Mouse (Mus musculus) gastrocnemius, adult 8-10 months (tissue): ENCODE results near the gene Pqlc3. TPM values are rescaled to one million over a fixed set of nuclear protein-coding genes. Genes with fewer than 3 reads are reported as not detected.
"Not testable (repeated sequence)": the region's sequence is repeated elsewhere in the genome, so short reads cannot be mapped to it uniquely, and the experiment has no call there.

ENCODE experiments used
- DNase-seq, 2 experiments: peaks; one replicate each; pipeline ENCODE4 v3.0.0; 2022; ENCODE audit warnings: low spot score in 2 of 2
- total RNA-seq, 4 experiments: library from RNA; stranded (reverse); gene quantifications; 2 replicates each; pipeline ENCODE4 v1.2.4; 2022

The Pqlc3 gene
- 1 to 10 TPM in 2 of 4 experiments, under 1 TPM in 2; 0.48 to 2.3 (median 1.0) TPM for total RNA-seq

- peak; percentile 74 to 79 for DNase-seq
Measured at GRCm38 (mm10) chr12:16999739-17000497, at the start of gene Pqlc3. Gene Pqlc3 (minus strand): TSS chr12:17000408.

DNA sequence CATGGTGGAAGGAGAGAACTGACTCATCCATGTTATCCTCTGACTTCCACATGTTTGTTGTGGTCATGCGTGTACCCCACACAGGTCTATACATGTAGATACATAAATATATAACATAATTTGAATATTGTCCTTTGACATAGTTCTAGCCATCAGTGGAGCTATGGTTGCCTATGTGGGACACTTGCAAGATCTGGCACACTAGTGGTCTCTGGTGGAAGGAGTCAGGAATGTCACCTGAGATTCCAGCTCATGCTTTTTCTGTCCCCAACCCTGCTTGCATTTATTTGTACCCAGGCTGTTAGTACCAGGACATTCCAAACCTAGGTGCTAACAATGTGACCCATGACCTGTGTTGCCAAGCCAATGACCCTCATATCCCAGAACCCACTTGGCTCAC is 49.6 kb upstream of the Pqlc3 start:
- DNase-seq, result no peak

- no peak for DNase-seq
Measured at GRCm38 (mm10) chr12:17048979-17049612, 48.9 kb upstream of the Pqlc3 start.

- no peak for DNase-seq
Measured at GRCm38 (mm10) chr12:17043311-17043710, 43.1 kb upstream of the Pqlc3 start.

- DNase-seq, result no peak
Measured at GRCm38 (mm10) chr12:17040567-17040966, 40.4 kb upstream of the Pqlc3 start.

- no peak for DNase-seq
Measured at GRCm38 (mm10) chr12:17039415-17039814, 39.2 kb upstream of the Pqlc3 start.

GRCm38 (mm10) chr12:17038246-17038645 is 38.0 kb upstream of the Pqlc3 start:
- no peak for DNase-seq

GRCm38 (mm10) chr12:17037053-17037610 is 36.9 kb upstream of the Pqlc3 start:
- no peak for DNase-seq

DNA sequence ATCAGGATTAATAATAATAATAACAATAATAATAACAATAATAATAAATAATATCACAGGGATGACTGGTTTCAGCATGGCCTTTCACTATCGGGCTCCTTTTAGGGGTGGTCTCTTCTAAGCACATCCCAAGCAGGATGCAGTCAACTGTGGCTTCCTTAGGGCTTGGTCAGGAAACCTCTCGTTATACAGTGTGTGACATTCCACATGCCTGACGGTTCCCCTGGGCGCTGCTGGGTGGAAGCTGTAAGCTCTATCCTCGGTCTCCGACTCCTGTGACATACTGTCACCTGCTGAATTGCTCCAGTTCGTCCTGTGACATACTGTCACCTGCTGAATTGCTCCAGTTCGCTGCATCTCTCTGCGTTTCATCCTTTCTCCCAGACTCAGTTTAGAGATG is 36.3 kb upstream of the Pqlc3 start:
- DNase-seq, result no peak

GRCm38 (mm10) chr12:17035128-17035527 is 34.9 kb upstream of the Pqlc3 start:
- DNase-seq, result no peak

DNA sequence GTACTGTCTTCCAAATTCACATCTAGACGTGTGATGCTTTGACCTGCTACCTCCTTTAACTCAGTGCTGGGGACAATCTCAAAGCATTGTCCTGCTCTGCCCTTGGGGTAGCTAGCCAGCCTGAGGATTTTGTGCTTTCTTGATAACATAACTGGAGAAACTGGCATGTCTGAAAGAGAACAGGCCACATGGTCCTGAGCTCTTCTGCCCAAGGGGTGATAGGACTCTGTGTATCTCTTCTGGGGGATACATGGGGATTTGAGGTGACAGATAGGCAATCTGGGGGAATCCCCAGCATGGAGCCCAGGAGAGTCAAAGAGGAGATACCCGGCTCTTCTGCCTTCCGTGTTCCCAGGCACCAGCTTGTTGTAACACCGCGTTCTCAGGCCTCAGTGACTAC is 34.5 kb upstream of the Pqlc3 start:
- no peak for DNase-seq

GRCm38 (mm10) chr12:17033464-17033841 is 33.2 kb upstream of the Pqlc3 start:
- no peak for DNase-seq

- peak; percentile 21 to 31 for DNase-seq
Measured at GRCm38 (mm10) chr12:17032694-17033463, 32.7 kb upstream of the Pqlc3 start.

DNA sequence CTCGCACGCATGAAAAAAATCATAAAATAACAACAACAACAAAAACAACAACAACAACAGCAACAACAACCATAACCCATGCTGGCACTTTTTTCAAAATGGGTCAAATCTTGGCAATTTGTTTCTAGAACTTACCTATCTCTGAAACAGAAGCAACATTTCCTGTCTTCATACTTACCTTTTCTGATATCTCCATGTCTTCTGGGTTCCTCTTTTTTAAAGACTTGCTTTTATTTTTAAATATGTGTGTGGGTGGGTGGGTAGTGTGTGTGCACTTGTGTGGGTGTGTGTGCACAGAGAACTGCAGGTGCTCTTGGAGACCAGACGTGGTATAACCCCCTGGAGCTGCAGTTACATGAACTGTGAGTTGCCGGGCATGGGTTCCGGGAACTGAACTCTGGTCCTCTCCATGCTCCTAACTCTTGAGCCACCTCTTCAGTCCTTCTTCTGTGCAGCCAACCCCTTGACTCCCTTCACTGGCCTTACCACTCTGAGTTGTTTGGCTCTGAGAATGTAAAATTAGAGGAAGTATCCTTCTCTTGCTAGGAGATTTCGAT is 24.4 kb upstream of the Pqlc3 start:
- no peak for DNase-seq

- DNase-seq, result no peak
Measured at GRCm38 (mm10) chr12:17022145-17022544, 21.9 kb upstream of the Pqlc3 start.

GRCm38 (mm10) chr12:17021125-17021524 is 20.9 kb upstream of the Pqlc3 start:
- not testable (repeated sequence) for DNase-seq

GRCm38 (mm10) chr12:17018468-17018867 is 18.3 kb upstream of the Pqlc3 start:
- peak in 1 of 2 experiments; percentile 18 for DNase-seq

DNA sequence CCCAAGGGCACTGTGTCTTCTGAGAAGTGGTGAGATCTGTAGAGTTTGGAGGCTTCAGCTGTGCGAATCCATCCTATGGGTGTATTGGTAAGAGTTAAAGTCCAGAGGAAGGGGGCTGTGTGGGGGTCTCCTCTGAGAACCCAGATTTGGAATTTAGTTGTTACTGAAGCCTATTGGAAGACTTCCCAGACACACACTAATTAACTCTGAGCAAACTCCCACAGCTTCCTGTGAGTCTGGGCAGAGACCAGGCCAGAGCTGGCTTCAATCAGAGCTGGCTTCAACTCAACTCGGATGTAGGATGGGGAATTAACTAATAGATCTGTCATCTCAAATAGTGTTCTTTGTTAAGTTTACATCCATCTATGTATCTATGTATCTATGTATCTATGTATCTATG is 15.5 kb upstream of the Pqlc3 start:
- no peak for DNase-seq

- no peak for DNase-seq
Measured at GRCm38 (mm10) chr12:17012067-17012899, 12.1 kb upstream of the Pqlc3 start.

GRCm38 (mm10) chr12:17011100-17011870 is 11.1 kb upstream of the Pqlc3 start, which contains the start of gene 2410004P03Rik:
Gene 2410004P03Rik (minus strand): TSS chr12:17011727.
- DNase-seq, result peak; percentile 67 to 74
